In genomic region chr11:75811900-75812299, GRCm38 (mm10) we compare ENCODE assay signal across 8 mouse cellular contexts. TPM values are rescaled to one million over a fixed set of nuclear protein-coding genes. Genes with fewer than 3 reads are reported as not detected.
DNase-seq lines count a peak whose midpoint lies in the region; ATAC-seq lines count a peak whose summit lies in the region.

No protein-coding gene starts in this region.

- no peak for ATAC-seq in forebrain, embryonic 15.5 days (replicated peaks)
- no peak; the same call in 1 of the 2 replicates for ATAC-seq in liver, embryonic 12.5 days

- no peaks in the 10 kb centered on the region for H3K36me3 ChIP-seq in forebrain, embryonic 10.5 days (replicated peaks)
- H3K36me3 ChIP-seq in forebrain, embryonic 15.5 days = no peaks in the 10 kb centered on the region
- no peaks in the 10 kb centered on the region for H3K36me3 ChIP-seq in liver, embryonic 12.5 days

- H3K4me2 ChIP-seq in forebrain, embryonic 15.5 days (replicated peaks) = no peak overlapping the region
- no peak overlapping the region for H3K4me2 ChIP-seq in liver, embryonic 12.5 days

- H3K27me3 ChIP-seq in forebrain, embryonic 10.5 days (ENCODE audit: poor library complexity, severe bottlenecking) = no peaks in the 10 kb centered on the region; the same call in 1 of the 2 replicates
- no peaks in the 10 kb centered on the region for H3K27me3 ChIP-seq in forebrain, embryonic 15.5 days
- peaks cover 15% of the 10 kb centered on the region for H3K27me3 ChIP-seq in liver, embryonic 12.5 days (replicated peaks)

- H3K27ac ChIP-seq in forebrain, embryonic 10.5 days = peak overlapping the region; percentile 22; the same call in 1 of the 2 replicates
- H3K27ac ChIP-seq in forebrain, embryonic 15.5 days (replicated peaks) = no peak overlapping the region
- H3K27ac ChIP-seq in liver, embryonic 12.5 days = peak overlapping the region; percentile 54; the same call in 1 of the 2 replicates

- no peak for DNase-seq in forebrain, embryonic 10.5 days (ENCODE audit: extremely low spot score, low spot score)
- DNase-seq in cerebellum, adult 11-12 months = peak; percentile 31
- DNase-seq in heart, adult 11 months = peak; percentile 99
- peak; percentile 74 for DNase-seq in kidney, adult 18-20 months
- peak; percentile 18 to 25 for DNase-seq in right cerebral cortex, postnatal 36 days (ENCODE audit: low spot score in 2 of 2)
- DNase-seq in embryo, embryonic 10.5 days (ENCODE audit: low spot score) = no peak

- WGBS in forebrain, embryonic 10.5 days = 75% methylated on average over 3 of the region's 3 CpGs
- WGBS in forebrain, embryonic 15.5 days = 38% methylated on average over 3 of the region's 3 CpGs
- WGBS in liver, embryonic 12.5 days (ENCODE audit: insufficient replicate concordance) = 31% methylated on average over 3 of the region's 3 CpGs

- H3K4me1 ChIP-seq in forebrain, embryonic 10.5 days = peaks cover 8% of the 10 kb centered on the region
- peaks cover 3% of the 10 kb centered on the region; the same call in 1 of the 2 replicates for H3K4me1 ChIP-seq in forebrain, embryonic 15.5 days
- H3K4me1 ChIP-seq in liver, embryonic 12.5 days = peaks cover 8% of the 10 kb centered on the region; the same call in 1 of the 2 replicates

- H3K9ac ChIP-seq in forebrain, embryonic 15.5 days (replicated peaks) = no peak overlapping the region
- H3K9ac ChIP-seq in liver, embryonic 12.5 days = no peak overlapping the region

- H3K9me3 ChIP-seq in forebrain, embryonic 10.5 days = no peaks in the 10 kb centered on the region
- no peaks in the 10 kb centered on the region for H3K9me3 ChIP-seq in forebrain, embryonic 15.5 days
- no peaks in the 10 kb centered on the region for H3K9me3 ChIP-seq in liver, embryonic 12.5 days (replicated peaks)

- H3K4me3 ChIP-seq in forebrain, embryonic 10.5 days = no peak overlapping the region
- H3K4me3 ChIP-seq in forebrain, embryonic 15.5 days = no peak overlapping the region
- no peak overlapping the region for H3K4me3 ChIP-seq in liver, embryonic 12.5 days

RNA-seq across cellular contexts. Expression of gene Doc2b, which starts 16.1 kb away (rescaled TPM):
- 0.10 and 0.17 TPM in 2 replicates for polyA plus RNA-seq in forebrain, embryonic 10.5 days (2016; fragmentation: Nextera tagmentation; extraction: Ambion mirVana)
- polyA plus RNA-seq in forebrain, embryonic 15.5 days (2015; fragmentation: Nextera tagmentation; extraction: Ambion mirVana) = 2.0 and 2.1 TPM in 2 replicates
- 0.05 and 0.12 TPM in 2 replicates for polyA plus RNA-seq in liver, embryonic 12.5 days (2016; fragmentation: Nextera tagmentation; extraction: Ambion mirVana)

Comparison
In these comparisons a context has a peak if more than half of its experiments do, and no peak if none do; other contexts are left out.
1. DNase-seq: peak in cerebellum, adult 11-12 months (single experiment), heart, adult 11 months (single experiment), kidney, adult 18-20 months (single experiment) and right cerebral cortex, postnatal 36 days (2 of 2); none in forebrain, embryonic 10.5 days (single experiment) and embryo, embryonic 10.5 days (single experiment).